Mouse (Mus musculus) testis, adult 2 months (tissue): Measurements from ENCODE around the gene Marveld2. TPM values are rescaled to one million over a fixed set of nuclear protein-coding genes. Genes with fewer than 3 reads are reported as not detected.
A peak's percentile ranks its signal among the peaks of the same experiment; 100 is the strongest.

Experiments used
- H3K27ac ChIP-seq: fragments of 200-500 bp; 2 replicates; pipeline ENCODE4 v1.5.1; 2012; ENCODE audit warnings: low read depth, low read length; ENCODE audit not compliant: control insufficient read depth, insufficient read depth
- H3K27me3 ChIP-seq: fragments of 200-500 bp; 2 replicates; pipeline ENCODE4 v1.6.1; 2012; ENCODE audit warnings: mild to moderate bottlenecking, low read length, moderate library complexity; ENCODE audit not compliant: control insufficient read depth, insufficient read depth
- H3K36me3 ChIP-seq: fragments of 200-500 bp; 2 replicates; pipeline ENCODE4 v1.6.1; 2012; ENCODE audit warnings: mild to moderate bottlenecking, low read length; ENCODE audit not compliant: control insufficient read depth, insufficient read depth
- H3K4me1 ChIP-seq: fragments of 200-500 bp; 2 replicates; pipeline ENCODE4 v1.6.1; 2012; ENCODE audit warnings: low read length; ENCODE audit not compliant: control insufficient read depth, insufficient read depth
- H3K4me3 ChIP-seq: fragments of 200-500 bp; 2 replicates; pipeline ENCODE4 v1.5.1; 2012; ENCODE audit warnings: low read depth, mild to moderate bottlenecking, low read length, moderate library complexity, mixed read lengths; ENCODE audit not compliant: control insufficient read depth
- CTCF ChIP-seq: fragments of 200-500 bp; IDR thresholded peaks from 2 replicates; pipeline ENCODE4 v1.5.1; 2012; ENCODE audit warnings: low read depth, mild to moderate bottlenecking, inconsistent platforms, low read length, moderate library complexity; ENCODE audit not compliant: control insufficient read depth, insufficient read depth, insufficient replicate concordance
- POLR2A ChIP-seq: fragments of 200-500 bp; IDR thresholded peaks from 2 replicates; pipeline ENCODE4 v1.6.1; 2012; ENCODE audit warnings: low read depth, mild to moderate bottlenecking, inconsistent platforms, low read length, moderate library complexity; ENCODE audit not compliant: control insufficient read depth
- polyA plus RNA-seq: library from polyadenylated mRNA; depleted of rRNA; stranded (reverse); fragments of >200 nt; gene quantifications from 2 replicates; pipeline ENCODE4 v1.2.3, GENCODE M21; 2012; rRNA removed

Marveld2 gene
- polyA plus RNA-seq, 1 experiment: 0.85 TPM

DNA sequence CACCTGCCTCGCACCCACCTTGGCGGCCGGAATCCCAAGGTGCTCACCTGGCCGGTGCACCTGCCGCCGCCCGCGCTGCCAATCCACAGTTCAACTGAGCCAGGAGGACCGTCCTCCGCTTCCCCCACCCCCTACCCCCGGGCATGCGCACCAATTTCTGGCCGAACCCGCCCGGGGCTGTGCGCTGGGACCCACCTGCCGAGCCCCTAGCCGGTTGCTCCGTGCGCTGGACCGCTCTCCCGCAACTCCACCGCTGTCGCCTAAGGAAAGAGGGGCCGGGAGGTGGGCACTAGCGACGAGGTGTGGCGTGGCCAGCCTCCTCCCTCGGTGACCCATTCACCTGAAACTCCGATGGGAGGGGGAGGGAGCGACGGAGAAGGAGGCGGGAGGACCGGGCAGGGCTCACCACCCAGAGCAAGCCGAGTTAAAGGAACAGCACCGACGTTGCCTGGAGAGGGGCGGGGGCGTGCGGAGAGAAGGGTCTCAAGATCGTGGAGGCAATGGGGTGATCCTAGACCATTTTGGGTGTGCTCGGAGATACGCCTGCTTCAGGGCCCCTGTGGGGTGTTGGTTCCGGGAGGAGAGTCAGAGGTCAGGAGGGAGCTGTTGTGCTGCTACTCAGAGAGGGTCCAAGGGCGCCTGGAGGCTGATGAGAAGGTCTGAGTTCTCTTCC, 64.3 kb downstream of the Marveld2 start, which contains the start of gene Ocln:
TSS of gene Ocln (minus strand) at position 350 of the 673 bp plus-strand sequence.
- Histone ChIP-seq H3K27ac (no peak within 1 kb of the TSS), H3K4me3 (peak within 1 kb of the TSS; percentile 64), H3K36me3 (no peaks in the 10 kb centered on the region), H3K27me3 (no peaks in the 10 kb centered on the region), H3K4me1 (peaks cover 3% of the 10 kb centered on the region; the same call in 1 of the 2 replicates)
- TF ChIP-seq POLR2A (no peak), CTCF (no peak)

DNA sequence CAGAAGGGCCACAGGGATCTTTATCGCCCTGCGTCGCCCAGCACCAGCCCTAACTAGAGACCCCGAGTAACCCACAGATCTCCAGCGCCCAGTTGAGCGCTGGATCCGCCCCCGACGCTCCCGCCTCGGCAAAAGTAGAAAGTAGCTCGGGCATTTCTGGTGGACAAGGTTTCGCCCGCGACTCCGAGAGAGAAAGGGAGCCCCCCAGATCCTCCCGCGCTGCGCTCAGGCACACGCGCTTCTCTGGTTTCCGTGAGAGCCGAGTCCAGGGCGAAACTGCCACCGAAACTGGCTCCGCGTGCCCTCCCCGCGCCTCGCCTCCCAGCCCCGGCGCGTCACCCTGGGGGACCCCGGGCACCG, 64.8 kb downstream of the Marveld2 start:
- Histone ChIP-seq H3K27me3 (no peaks in the 10 kb centered on the region), H3K4me3 (peak overlapping the region; percentile 64), H3K4me1 (peaks cover 3% of the 10 kb centered on the region; the same call in 1 of the 2 replicates), H3K36me3 (no peaks in the 10 kb centered on the region), H3K27ac (no peak overlapping the region)
- TF ChIP-seq CTCF (no peak), POLR2A (no peak)

DNA sequence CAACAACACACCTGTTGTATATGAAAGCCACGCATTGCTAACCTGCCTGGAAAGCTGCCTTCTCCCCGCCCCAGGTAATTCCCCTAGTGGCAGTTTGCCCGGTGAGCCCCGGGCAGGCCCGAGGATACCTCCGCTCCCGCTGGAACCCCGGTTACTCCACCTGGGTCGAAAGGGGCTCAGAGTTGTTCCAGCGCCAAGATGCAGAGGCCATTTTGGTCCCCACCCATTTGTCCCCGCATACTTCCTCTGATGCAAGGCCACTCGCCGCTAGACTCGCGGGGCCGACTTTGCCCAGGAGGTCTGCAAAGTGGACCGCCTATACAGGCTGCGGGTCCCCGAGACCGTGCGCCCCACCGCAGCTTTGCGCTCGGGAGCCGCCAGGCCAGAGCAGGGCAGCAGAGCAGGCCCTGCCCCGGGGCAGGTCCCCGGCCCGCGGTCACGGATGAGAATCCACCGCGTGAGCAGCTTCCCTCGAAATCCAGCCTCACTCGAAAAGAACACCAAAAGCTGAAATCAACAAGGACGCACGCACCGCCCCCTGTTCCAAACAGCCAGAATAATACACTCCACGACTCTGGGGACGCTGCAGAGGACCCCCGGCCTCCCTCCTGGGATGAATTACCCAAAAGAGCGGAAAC, 65.3 kb downstream of the Marveld2 start:
- H3K27ac ChIP-seq: no peak overlapping the region

DNA sequence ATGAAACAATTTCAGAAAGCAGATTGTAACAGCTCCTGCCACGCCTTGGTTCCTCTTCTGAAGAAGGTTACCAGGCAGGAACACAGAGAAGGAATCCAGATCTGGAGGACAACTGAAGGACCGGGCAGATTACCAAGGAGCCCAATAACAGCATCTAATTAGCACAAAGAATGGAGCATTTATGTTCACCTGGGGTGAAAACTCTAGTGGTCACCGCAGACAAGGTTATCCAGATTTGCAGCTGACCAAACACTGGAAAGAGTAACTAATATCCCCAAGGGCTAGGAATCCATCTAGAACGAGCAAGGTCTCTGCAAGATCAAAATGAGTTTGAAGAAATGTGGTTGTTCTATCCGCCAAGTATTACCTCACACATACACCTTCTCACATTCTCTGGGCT, 69.5 kb downstream of the Marveld2 start:
- Histone ChIP-seq H3K4me1 (peaks cover 3% of the 10 kb centered on the region; the same call in 1 of the 2 replicates), H3K4me3 (no peak overlapping the region), H3K36me3 (no peaks in the 10 kb centered on the region), H3K27me3 (no peaks in the 10 kb centered on the region), H3K27ac (no peak overlapping the region)
- TF ChIP-seq POLR2A: no peak
- TF ChIP-seq CTCF: no peak

More for the DNA sequence above, 65.3 kb downstream of the Marveld2 start:
- H3K4me3 ChIP-seq: peak overlapping the region; percentile 64
- no peaks in the 10 kb centered on the region for H3K27me3 ChIP-seq
- TF ChIP-seq CTCF: no peak
- no peak for TF ChIP-seq POLR2A
- peaks cover 3% of the 10 kb centered on the region; the same call in 1 of the 2 replicates for H3K4me1 ChIP-seq
- no peaks in the 10 kb centered on the region for H3K36me3 ChIP-seq

Other genes with a start within 250 kb of the Marveld2 start
- gene Naip1, start 164.1 kb downstream of the Marveld2 start, polyA plus RNA-seq: 0.09 and 0.13 TPM in 2 replicates
- 17.9 and 21.6 TPM in 2 replicates for gene Gtf2h2, start 124.4 kb downstream of the Marveld2 start, polyA plus RNA-seq
- gene Ocln, start 64.3 kb downstream of the Marveld2 start, polyA plus RNA-seq: 1.9 and 3.0 TPM in 2 replicates
- 203 and 359 TPM in 2 replicates for gene Ak6, start 34.0 kb upstream of the Marveld2 start, polyA plus RNA-seq
- gene Rad17, start 34.1 kb upstream of the Marveld2 start, polyA plus RNA-seq: 12.3 and 12.7 TPM in 2 replicates
- gene Taf9, start 34.6 kb upstream of the Marveld2 start, polyA plus RNA-seq: 649 and 666 TPM in 2 replicates
- 0.12 and 0.20 TPM in 2 replicates for gene Ccdc125, start 52.7 kb upstream of the Marveld2 start, polyA plus RNA-seq
- gene Cdk7, start 114.0 kb upstream of the Marveld2 start, polyA plus RNA-seq: 11.8 and 11.9 TPM in 2 replicates
- gene Mrps36, start 127.7 kb upstream of the Marveld2 start, polyA plus RNA-seq: 143 and 149 TPM in 2 replicates
- gene Cenph, start 158.9 kb upstream of the Marveld2 start, polyA plus RNA-seq: 3.2 and 3.9 TPM in 2 replicates
- gene Ccnb1, start 169.6 kb upstream of the Marveld2 start, polyA plus RNA-seq: 39.9 and 41.6 TPM in 2 replicates
- gene Slc30a5, start 216.5 kb upstream of the Marveld2 start, polyA plus RNA-seq: 8.9 and 12.5 TPM in 2 replicates